Mouse (Mus musculus) CD4-positive, CD25-positive, alpha-beta regulatory T cell, adult 9 weeks (primary cell): Measurements from ENCODE around the gene Ccdc58. TPM values are rescaled to one million over a fixed set of nuclear protein-coding genes. Genes with fewer than 3 reads are reported as not detected.

ENCODE experiments used
- polyA plus RNA-seq: library from polyadenylated mRNA; unstranded; fragments of 100-300 nt; shearing (Covaris generic); gene quantifications from one replicate; pipeline ENCODE4 v1.2.1, GENCODE M21; 2017

The Ccdc58 gene
- 45.8 TPM for polyA plus RNA-seq

GRCm38 (mm10) chr16:36071450-36072379 is at the start of gene Ccdc58, which contains the start of gene Fam162a:
Gene Ccdc58 (plus strand): TSS chr16:36071685.
Gene Fam162a (minus strand): TSS chr16:36071594.

DNA sequence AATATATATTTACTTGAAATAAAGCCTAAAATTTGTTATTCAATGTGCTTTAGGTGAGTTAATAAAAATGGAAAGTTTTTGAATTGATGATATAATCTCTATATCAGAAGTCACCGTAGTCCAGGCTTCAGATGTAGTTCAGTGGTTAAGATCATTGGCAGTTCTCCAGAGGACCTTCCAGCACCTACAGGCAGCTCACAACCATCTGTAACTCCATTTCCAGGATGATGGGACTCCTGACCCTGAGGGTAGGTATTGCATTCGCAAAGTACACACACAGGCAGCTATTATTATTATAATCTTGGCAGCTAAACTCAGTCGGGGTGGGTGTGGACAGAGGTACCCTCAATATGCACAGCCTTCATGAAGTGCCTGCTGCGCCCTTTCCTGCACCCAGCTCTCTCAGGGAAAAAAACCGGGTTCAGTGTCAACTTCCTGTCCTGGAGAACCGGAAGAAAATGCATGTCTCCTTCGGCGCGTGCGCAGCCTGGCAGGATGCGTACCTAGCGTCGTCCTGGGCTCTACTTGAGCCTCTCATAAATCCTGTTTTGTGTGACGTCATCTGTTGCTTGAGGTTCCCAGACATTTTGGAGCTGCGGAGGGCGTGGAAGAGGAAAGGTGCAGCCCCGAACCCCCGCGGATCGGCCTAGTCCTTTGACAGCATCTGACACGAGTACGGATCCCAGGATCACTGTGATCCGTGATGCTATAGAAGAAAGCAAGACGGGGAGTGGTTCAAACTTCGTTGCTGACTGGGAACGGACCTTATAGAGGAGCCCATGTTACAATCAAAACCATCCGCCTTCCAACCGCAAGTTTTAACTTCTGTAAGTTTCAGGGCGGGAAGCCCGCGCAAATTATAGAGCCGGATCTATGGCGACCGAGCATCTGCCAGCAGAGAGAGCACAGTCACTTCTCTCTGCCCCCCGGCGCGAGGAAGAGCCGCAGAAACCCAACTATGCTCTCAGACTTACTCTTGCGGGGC is 30.6 kb upstream of the Ccdc58 start, which contains the start of gene Wdr5b:
Gene Wdr5b, plus strand, starts transcription at position 551 of the 985 bp plus-strand sequence.

GRCm38 (mm10) chr16:36131141-36131540 is 59.7 kb downstream of the Ccdc58 start, which contains the start of gene Csta1:
Gene Csta1 (minus strand): TSS chr16:36131241.

Other genes with a start within 250 kb of the Ccdc58 start
- 112 TPM for gene Parp14, start 200.1 kb upstream of the Ccdc58 start, polyA plus RNA-seq
- 114 TPM for gene Parp9, start 133.2 kb upstream of the Ccdc58 start, polyA plus RNA-seq
- gene Dtx3l, start 132.5 kb upstream of the Ccdc58 start, polyA plus RNA-seq, result 92.6 TPM
- gene Kpna1, start 92.9 kb upstream of the Ccdc58 start, polyA plus RNA-seq, result 58.4 TPM
- 6.7 TPM for gene Wdr5b, start 30.5 kb upstream of the Ccdc58 start, polyA plus RNA-seq
- gene Fam162a, start 91 bp upstream of the Ccdc58 start, polyA plus RNA-seq, result 95.8 TPM
- not detected for gene Csta1, start 59.6 kb downstream of the Ccdc58 start, polyA plus RNA-seq
- gene Stfa2l1, start 85.1 kb downstream of the Ccdc58 start, polyA plus RNA-seq, result not detected
- gene Gm5483, start 112.5 kb downstream of the Ccdc58 start, polyA plus RNA-seq, result not detected
- not detected for gene Gm5416, start 138.7 kb downstream of the Ccdc58 start, polyA plus RNA-seq
- 1.4 TPM for gene 2010005H15Rik, start 149.8 kb downstream of the Ccdc58 start, polyA plus RNA-seq
- gene Stfa1, start 205.3 kb downstream of the Ccdc58 start, polyA plus RNA-seq, result not detected